Mouse (Mus musculus): Measurements from ENCODE around the gene P2ry6.

GRCm38 (mm10) chr7:100894833-100895226 is 79.6 kb downstream of the P2ry6 start:
- TF ChIP-seq CTCF (IDR thresholded peaks at IDR 0.05; ENCODE audit: low read depth) (no peak), EP300 (IDR thresholded peaks at IDR 0.05; ENCODE audit: low read depth) (no peak)
